Mouse (Mus musculus) lung, postnatal 4 days (tissue): Measurements from ENCODE around the gene Arhgdig.
"Not testable (repeated sequence)": the region's sequence is repeated elsewhere in the genome, so short reads cannot be mapped to it uniquely, and the experiment has no call there.

Experiments
- DNase-seq, 2 experiments: peaks; one replicate each; pipeline ENCODE4 v3.0.0; 2021

Gene Arhgdig

DNA sequence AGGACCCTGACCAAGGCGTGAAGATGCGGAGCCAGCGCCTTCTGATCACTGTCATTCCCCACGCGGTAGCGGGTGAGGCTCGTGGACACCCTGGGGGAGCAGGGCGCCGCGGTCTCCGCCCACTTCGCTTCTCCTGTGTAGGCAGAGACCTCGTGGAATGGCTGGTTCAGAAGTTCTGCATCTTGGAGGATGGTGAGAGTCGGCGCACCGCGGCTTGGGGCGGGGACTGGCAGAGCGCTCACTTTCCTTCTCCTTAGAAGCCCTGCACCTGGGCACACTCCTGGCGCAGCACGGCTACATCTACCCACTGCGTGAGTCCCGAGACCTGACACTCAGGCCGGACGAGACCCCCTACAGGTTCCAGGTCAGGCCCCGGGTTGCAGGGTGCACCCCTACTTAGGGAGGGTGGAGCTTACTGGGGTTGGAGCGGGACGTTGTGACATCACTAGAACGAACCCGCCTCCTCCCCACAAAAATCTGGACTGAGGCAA, 4.2 kb downstream of the Arhgdig start:
- DNase-seq, result peak; percentile 43 to 44

DNA sequence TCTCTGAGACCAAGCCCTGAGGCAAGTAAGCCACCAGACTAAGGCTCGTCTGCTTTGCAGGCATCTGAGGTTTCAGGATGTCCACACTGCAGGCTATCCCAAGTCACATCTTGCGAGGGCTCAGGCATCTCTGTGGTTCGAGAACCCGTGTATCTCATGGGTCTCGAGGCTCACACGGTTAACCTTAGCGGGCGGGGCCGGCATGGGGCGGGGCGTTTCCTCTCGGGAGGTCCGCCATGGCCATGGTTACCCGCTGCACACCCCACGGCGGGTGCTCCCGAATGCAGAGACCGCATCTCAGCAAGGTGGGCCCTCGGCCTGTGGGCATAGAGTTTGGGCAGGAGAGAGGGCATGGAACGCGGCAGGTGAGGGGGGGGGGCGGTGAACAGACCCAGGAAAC, 4.8 kb downstream of the Arhgdig start, which contains the start of gene Rgs11:
Gene Rgs11 (plus strand): TSS at position 215 of the 400 bp plus-strand sequence.
- DNase-seq, result peak in 1 of 2 experiments; percentile 45

DNA sequence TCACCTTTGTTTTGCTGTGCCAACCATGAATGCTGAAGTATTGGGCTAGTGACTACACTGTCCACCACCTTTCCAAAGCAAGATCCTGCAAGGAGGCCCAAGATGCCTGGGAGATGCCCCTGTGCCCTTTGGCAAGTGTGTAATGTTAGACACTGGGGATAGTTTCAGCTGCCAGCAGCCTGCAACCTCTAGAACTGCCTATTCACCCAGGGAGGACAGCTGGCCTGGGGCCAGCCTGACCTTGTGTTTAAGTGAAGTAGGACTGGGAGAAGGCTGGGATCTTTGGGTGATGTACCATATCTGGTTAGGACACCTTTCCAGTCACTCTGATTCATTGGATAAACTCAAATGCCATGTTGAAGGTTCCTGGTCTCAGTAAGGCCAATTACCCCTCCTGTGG, 5.6 kb downstream of the Arhgdig start:
- no peak for DNase-seq

DNA sequence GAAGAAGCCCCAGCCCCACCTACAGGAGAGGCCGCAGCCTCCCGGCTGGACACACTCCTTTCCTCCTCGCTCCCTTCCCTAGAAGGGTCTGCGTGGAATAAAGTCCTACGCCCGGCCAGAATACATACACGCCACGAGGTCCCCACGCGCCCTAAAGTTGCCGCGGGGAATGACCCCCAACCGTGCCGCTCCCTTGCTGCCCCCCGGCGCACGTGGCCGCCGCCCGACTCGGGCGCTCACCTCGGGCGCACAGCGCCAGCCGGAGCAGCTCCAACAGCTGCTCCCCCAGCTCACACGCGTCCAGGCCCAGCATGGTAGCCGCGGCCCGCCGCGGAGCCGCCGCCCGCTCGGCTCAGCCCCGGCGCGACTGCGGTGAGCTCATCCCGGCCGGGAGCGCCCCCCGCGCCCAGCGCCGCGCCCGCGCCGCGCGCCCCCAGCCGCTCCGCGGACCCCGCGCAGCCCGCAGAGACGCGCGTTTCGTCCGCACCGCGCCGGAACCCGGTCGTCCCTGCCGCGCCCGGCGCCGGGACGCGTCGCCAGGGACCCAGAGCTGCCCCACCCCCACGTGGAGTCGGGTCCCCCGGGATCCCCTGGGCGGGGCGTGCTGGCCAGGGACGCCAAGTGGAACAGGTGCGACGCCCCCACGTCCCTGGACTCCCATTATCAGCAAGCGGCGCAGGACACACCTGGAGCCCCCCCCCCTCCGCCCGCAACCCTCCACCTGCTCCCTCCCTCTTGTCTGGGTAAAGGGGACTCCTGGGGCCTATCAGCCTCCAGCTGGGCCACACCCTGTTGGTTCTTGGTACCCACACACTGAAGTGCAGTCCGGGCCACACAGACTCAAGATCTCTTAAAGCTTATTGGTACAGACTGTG, 6.5 kb downstream of the Arhgdig start:
- peak; percentile 24 to 49 for DNase-seq

DNA sequence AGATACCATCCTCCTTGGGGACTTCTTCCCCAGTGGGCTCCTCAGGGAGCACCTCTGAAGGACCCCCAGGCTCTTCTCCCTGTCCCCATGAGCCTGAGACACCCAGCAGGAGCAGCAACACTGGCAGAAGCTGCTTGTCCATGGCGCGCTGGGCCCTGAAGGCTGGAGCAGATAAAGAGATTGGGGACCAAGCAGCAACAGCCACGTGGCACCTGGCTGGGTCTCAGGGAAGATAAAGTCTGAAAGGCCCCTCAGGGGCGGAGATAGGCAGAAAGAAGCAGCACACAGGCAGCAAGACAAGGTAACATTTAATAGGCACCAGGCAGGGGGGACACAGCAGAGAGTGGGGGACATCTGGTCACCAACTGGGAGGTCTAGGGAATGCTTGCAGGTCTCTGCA, 8.7 kb downstream of the Arhgdig start, which contains the start of gene Pdia2:
Gene Pdia2 (minus strand): TSS at position 196 of the 400 bp plus-strand sequence.
- no peak for DNase-seq

DNA sequence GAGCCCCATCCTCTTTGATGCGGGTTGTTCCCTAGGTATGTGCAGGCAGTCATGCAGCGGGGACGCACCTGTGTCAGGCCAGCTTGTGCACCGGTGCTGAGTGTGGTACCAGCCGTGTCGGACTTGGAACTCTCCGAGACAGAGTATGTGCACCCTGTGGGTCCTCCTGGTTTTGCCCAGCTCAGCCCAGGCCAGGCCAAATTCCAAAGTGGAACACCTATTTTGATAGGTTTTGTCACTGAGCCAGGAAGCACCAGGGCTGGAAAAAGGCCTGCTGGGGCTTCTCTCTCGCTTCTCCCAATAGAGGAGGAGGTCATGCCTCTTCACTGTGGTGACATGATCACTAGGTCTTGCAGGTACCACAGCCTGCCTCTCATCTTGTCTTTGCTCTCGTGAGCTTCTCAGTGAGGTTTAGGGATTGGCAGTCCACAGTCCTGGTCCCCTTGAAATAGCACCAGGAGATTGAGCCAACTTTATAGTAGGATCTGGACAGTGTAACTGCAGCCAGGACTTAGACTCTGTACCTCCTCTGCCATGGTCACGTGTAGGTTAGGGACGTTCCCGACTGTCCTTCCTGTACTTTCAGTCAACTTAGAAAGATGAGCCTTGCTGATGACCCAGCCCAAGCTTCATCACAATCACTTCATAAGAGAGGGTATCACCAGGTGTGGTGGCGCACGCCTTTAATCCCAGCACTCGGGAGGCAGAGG, 14.9 kb downstream of the Arhgdig start:
- no peak for DNase-seq

DNA sequence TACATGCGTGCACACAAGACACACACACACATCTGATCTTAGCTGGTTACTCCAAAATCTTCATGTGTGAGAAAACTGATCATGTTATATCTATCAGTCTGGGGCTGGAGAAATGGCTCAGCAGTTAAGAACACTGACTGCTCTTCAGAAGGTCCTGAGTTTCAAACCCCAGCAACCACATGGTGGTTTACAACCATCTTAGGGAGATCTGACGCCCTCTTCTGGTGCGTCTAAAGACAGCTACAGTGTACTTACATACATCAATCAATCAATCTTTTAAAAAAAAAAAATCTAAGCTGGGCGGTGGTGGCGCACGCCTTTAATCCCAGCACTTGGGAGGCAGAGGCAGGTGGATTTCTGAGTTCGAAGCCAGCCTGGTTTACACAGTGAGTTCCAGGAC, 16.1 kb downstream of the Arhgdig start:
- DNase-seq, result not testable (repeated sequence)

DNA sequence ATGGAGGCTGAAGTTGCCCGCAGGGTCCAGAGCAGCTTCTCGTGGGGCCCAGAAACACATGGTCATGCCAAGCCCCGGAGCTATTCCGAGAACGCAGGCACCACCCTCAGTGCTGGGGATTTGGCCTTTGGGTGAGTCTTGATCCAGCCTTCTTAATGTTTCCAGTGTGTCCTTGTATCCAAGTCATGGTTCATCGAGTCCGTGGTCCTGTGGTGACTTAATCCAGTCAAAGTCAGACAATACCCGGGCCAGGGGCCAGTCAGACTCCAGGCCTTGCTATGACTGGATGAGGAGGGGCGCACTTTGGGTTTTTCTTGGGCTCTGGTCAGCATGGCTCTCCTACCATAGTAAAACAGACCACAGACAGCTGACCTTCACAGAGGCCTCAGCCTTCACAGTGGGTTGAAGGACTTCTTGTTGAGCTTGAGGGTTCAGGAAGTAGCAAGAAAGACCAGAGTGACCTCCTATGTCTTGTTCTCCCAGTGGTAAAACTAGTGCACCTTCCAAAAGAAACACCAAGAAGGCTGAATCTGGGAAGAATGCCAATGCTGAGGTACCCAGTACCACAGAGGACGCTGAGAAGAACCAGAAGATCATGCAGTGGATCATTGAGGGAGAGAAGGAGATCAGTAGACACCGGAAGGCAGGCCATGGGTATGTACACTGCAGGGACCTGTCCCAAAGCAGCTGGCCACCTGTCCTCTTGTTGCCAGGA, 19.3 kb downstream of the Arhgdig start:
- DNase-seq, result no peak

DNA sequence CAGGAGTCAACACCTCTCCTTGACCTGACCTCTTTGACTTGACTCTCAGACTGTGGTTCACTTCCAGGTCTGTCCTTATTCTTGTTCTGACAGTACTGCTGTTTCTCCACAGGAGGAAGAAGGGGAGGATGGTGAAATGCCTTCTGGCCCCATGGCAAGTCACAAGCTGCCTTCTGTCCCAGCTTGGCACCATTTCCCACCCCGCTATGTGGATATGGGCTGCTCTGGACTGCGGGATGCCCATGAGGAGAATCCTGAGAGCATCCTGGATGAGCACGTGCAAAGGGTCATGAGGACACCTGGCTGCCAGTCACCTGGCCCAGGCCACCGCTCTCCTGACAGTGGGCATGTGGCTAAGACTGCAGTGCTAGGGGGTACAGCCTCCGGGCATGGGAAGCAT, 20.0 kb downstream of the Arhgdig start:
- no peak for DNase-seq

DNA sequence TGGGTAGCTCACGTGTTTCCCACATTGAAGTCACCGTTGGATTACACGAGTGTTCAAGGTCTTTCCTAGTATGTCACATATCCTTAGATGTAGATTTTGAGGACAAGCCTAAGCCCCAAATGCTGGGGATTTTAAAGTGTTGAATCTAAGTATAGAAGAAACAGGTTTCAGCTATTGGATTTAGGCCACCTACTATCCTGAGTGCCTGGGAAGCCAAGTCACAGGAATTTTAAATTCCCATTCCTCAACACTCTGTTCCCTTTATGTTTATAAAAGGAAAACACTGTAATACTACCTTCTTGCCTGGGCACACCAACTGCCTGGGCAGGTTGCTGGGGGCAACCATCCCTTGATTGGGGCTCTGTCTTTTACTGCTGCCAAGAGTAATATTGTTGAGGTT, 26.4 kb downstream of the Arhgdig start:
- DNase-seq, result no peak

DNA sequence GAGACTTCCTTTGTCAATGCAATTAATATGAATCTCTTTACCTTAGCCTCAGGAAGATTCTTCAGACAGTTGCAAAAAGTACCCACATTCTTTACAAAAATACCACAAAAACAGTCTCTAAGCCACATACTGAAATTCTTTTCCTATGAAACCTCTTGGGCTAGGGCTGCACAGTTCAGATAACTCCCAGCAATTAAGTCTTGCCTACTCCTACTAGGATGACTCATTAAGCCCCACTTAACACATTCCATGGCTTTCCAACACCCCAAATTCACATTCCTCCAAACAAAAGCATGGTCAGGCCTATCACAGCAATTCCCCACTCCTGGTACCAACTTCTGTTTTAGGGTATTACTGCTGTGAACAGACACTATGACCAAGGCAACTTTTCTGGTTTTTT, 29.0 kb downstream of the Arhgdig start:
- no peak for DNase-seq

DNA sequence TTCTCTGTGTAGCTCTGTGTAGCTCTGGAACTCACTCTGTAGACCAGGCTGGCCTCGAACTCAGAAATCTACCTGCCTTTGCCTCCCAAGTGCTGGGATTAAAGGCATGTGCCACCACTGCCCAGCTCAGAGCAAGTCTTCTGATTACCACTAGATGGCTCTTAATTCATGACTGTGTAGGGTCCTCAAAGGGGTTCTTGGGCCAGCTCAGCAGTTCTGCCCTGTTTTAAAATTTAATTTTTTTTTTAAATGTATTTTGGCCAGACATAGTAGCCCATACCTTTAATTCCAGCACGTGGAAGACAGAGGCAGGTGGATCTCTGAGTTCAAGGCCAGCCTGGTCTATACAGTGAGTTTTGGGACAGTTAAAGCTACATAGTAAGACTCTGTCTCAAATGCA, 32.3 kb downstream of the Arhgdig start:
- DNase-seq, result not testable (repeated sequence)

DNA sequence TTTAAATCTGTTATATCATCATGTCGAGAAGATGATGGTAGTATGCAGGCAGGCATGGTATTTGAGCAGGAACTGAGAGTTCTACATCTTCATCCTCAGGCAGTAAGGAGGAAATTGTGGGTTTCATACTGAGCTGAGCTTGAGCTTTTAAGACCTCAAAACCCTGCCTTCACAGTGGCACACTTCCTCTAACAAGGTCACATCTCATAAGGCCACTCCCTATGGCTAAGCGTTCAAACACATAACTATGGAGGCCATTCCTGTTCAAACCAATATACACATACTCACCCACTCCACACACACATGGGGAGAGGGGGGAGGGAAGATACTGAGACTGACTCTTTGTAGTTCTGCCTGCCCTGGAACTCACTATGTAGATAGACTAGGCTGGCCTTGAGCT, 39.5 kb downstream of the Arhgdig start:
- DNase-seq, result peak in 1 of 2 experiments; percentile 8

DNA sequence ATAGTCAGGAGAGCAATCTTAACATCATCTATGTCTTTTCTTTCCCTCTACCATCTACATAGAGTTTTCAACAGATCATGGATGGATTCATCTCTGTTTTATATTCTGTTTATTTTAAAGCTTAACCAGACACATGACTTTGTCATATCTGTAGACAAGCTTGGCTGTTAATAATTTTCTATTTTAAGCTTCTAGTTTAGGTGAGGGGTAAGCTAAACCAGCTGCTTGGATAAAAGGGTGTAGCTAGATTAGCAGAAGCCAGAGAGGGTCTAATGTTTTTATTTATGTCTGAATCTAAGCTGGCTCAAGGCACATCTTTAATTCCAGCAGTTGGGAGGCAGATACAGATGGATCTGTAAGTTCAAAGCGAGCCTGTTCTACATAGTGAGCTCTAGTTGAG, 44.9 kb downstream of the Arhgdig start:
- no peak for DNase-seq

DNA sequence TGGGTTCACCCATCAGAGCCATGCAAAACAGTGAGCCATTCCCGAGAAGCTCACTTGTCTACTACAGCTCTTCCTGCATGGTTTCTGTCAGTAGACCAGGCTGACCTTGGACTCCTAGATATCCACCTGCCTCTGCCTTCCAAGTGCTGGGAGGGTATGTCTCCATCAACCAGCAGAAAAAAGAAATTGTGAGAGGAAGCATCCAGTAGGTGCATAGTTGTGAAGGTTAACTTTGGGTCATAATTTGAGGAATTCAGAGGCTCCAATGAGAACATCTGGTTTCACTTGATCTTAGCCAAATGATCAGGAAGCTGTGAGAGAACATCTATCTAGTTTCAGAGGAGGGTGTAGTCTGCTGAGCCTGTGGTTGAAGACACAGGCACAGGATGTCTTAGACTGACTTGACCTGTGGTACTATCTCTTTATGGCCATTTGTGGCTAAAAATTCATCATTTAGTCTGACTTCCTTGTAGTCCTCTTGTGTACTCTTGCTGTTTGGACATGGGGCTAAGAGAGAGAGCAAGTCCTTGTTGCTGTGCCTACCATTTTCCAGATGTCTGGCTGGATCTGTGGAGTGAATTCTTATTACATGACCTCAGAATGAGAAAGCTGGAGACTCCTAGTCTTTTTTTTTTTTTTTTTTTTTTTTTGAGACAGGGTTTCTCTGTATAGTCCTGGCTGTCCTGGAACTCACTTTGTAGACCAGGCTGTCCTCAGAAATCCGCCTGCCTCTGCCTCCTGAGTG, 55.5 kb downstream of the Arhgdig start:
- no peak for DNase-seq
